Mouse (Mus musculus) hindbrain, postnatal 0 days (tissue): ENCODE measurements around the gene Ccl17. TPM values are rescaled to one million over a fixed set of nuclear protein-coding genes. Genes with fewer than 3 reads are reported as not detected.
"Not testable (repeated sequence)": the region's sequence is repeated elsewhere in the genome, so short reads cannot be mapped to it uniquely, and the experiment has no call there.

ENCODE experiments used
- ATAC-seq: fragments of 200-750 bp; cut with Nextera tagmentation; 2 replicates; pipeline ENCODE4 v1.8.0; 2017; ENCODE audit warnings: mild to moderate bottlenecking, moderate TSS enrichment, moderate library complexity
- DNase-seq: peaks from one replicate; pipeline ENCODE4 v3.0.0-alpha.2; 2015; ENCODE audit warnings: low spot score
- H3K27ac ChIP-seq: fragments of 300-500 bp; sonication (generic); 2 replicates; pipeline ENCODE4 v1.5.1; 2014; ENCODE audit warnings: mild to moderate bottlenecking
- H3K27me3 ChIP-seq: fragments of 300-500 bp; sonication (generic); 2 replicates; pipeline ENCODE4 v1.6.1; 2014; ENCODE audit warnings: low read length, mixed read lengths; ENCODE audit not compliant: insufficient read depth
- H3K36me3 ChIP-seq: fragments of 300-500 bp; sonication (generic); 2 replicates; pipeline ENCODE4 v1.6.1; 2014; ENCODE audit warnings: low read length, mixed read lengths; ENCODE audit not compliant: insufficient read depth
- H3K4me1 ChIP-seq: fragments of 300-500 bp; sonication (generic); 2 replicates; pipeline ENCODE4 v1.6.1; 2014; ENCODE audit warnings: antibody characterized with exemption, low read length, mixed read lengths; ENCODE audit not compliant: insufficient read depth
- H3K4me2 ChIP-seq: fragments of 300-500 bp; sonication (generic); 2 replicates; pipeline ENCODE4 v1.6.1; 2014; ENCODE audit warnings: low read depth, mild to moderate bottlenecking, low read length, moderate library complexity, mixed read lengths
- H3K4me3 ChIP-seq: fragments of 300-500 bp; sonication (generic); 2 replicates; pipeline ENCODE4 v1.5.1; 2014; ENCODE audit warnings: low read length
- H3K9ac ChIP-seq: fragments of 300-500 bp; sonication (generic); replicated peaks from 2 replicates; pipeline ENCODE4 v1.6.1; 2014; ENCODE audit warnings: mild to moderate bottlenecking, low read length, moderate library complexity, mixed read lengths
- H3K9me3 ChIP-seq: fragments of 300-500 bp; sonication (generic); 2 replicates; pipeline ENCODE4 v1.6.1; 2016; ENCODE audit warnings: low read length, mixed read lengths
- CTCF ChIP-seq: IDR thresholded peaks from 2 replicates; pipeline ENCODE4 v1.5.1; 2016; ENCODE audit warnings: antibody characterized with exemption, control low read depth, low read depth
- WGBS: fragments of 180-500 bp; shearing (Covaris S2); extraction: QIAGEN DNeasy Blood & Tissue Kit; methylation state at CpG from one replicate; pipeline ENCODE4 v1.1.7; 2014; 5-methylcytosine and 5-hydroxymethylcytosine counted together
- polyA plus RNA-seq: library from polyadenylated mRNA; unstranded; fragments of >200 nt; fragmentation: Nextera tagmentation; extraction: Ambion mirVana; gene quantifications from 2 replicates; pipeline ENCODE4 v1.2.1, GENCODE M21; 2015
- total RNA-seq: library from RNA; depleted of rRNA; stranded (reverse); fragments of >200 nt; gene quantifications from 2 replicates; pipeline ENCODE4 v1.2.3, GENCODE M21; 2014

Gene Ccl17
- total and polyA plus RNA-seq, 2 experiments from 2014 or later: 4.8 TPM; not detected in 1

GRCm38 (mm10) chr8:94836456-94837240, 26.4 kb downstream of the Ccl17 start:
- DNase-seq (no peak), ATAC-seq (no peak)
- H3K4me1 ChIP-seq: peaks cover 8% of the 10 kb centered on the region
- H3K9me3 ChIP-seq: no peaks in the 10 kb centered on the region
- peak overlapping the region; percentile 68 for H3K4me2 ChIP-seq
- no peak for TF ChIP-seq CTCF
- H3K27me3 ChIP-seq: no peaks in the 10 kb centered on the region
- no peak overlapping the region for H3K27ac ChIP-seq
- WGBS: 73% methylated on average over 11 of the region's 11 CpGs
- peak overlapping the region; percentile 72; the same call in 1 of the 2 replicates for H3K4me3 ChIP-seq
- H3K9ac ChIP-seq: peak overlapping the region; percentile 84; the same call in 1 of the 2 replicates
- no peaks in the 10 kb centered on the region for H3K36me3 ChIP-seq

- no peak for TF ChIP-seq CTCF
- Histone ChIP-seq H3K4me3 (peak within 1 kb of the TSS; percentile 72), H3K27me3 (no peaks in the 10 kb centered on the region), H3K4me2 (peak within 1 kb of the TSS; percentile 68), H3K9ac (peak within 1 kb of the TSS; percentile 84), H3K27ac (peak within 1 kb of the TSS; percentile 95), H3K9me3 (no peaks in the 10 kb centered on the region), H3K4me1 (peaks cover 8% of the 10 kb centered on the region), H3K36me3 (no peaks in the 10 kb centered on the region)
- WGBS: 1% methylated on average over 82 of the region's 82 CpGs
- peak; percentile 98 for DNase-seq
- peak; percentile 98 for ATAC-seq
Observed at GRCm38 (mm10) chr8:94837662-94838574, 27.7 kb downstream of the Ccl17 start, which contains the start of the genes Coq9 and Ciapin1. Gene Coq9, plus strand, starts transcription at chr8:94838321. Gene Ciapin1, minus strand, starts transcription at chr8:94838358.

- 1% methylated on average over 24 of the region's 24 CpGs for WGBS
- TF ChIP-seq CTCF: no peak
- peak; percentile 75 for DNase-seq
- Histone ChIP-seq H3K4me2 (peak overlapping the region; percentile 68), H3K4me1 (peaks cover 8% of the 10 kb centered on the region), H3K9me3 (no peaks in the 10 kb centered on the region), H3K4me3 (peak overlapping the region; percentile 72), H3K9ac (peak overlapping the region; percentile 84), H3K36me3 (no peaks in the 10 kb centered on the region), H3K27ac (peak overlapping the region; percentile 95), H3K27me3 (no peaks in the 10 kb centered on the region)
- ATAC-seq: peak; percentile 52
Observed at GRCm38 (mm10) chr8:94838600-94838999, 28.3 kb downstream of the Ccl17 start.

- no peaks in the 10 kb centered on the region for H3K27me3 ChIP-seq
- H3K36me3 ChIP-seq: peaks cover 16% of the 10 kb centered on the region
- H3K4me3 ChIP-seq: no peak overlapping the region
- TF ChIP-seq CTCF: 0 out of 2 replicates have a peak, but pooled peaks have one; percentile 19
- no peak for ATAC-seq
- H3K4me1 ChIP-seq: peaks cover 8% of the 10 kb centered on the region
- no peak overlapping the region for H3K4me2 ChIP-seq
- no peak overlapping the region for H3K9ac ChIP-seq
- H3K27ac ChIP-seq: no peak overlapping the region
- no peak for DNase-seq
- 54% methylated on average over 2 of the region's 2 CpGs for WGBS
- no peaks in the 10 kb centered on the region for H3K9me3 ChIP-seq
Observed at GRCm38 (mm10) chr8:94841183-94841582, 30.9 kb downstream of the Ccl17 start.

GRCm38 (mm10) chr8:94850049-94850448, 39.8 kb downstream of the Ccl17 start:
- H3K27ac ChIP-seq: no peak overlapping the region
- no peaks in the 10 kb centered on the region for H3K27me3 ChIP-seq
- H3K4me1 ChIP-seq: no peaks in the 10 kb centered on the region
- ATAC-seq (no peak), DNase-seq (no peak)
- WGBS: 87% methylated on average over 5 of the region's 5 CpGs
- H3K36me3 ChIP-seq: peaks cover 67% of the 10 kb centered on the region
- no peak overlapping the region for H3K4me2 ChIP-seq
- TF ChIP-seq CTCF: no peak
- H3K9me3 ChIP-seq: no peaks in the 10 kb centered on the region
- H3K4me3 ChIP-seq: no peak overlapping the region
- H3K9ac ChIP-seq: no peak overlapping the region

- not testable (repeated sequence) for H3K4me1 ChIP-seq, H3K27me3 ChIP-seq, H3K27ac ChIP-seq, H3K4me2 ChIP-seq, H3K4me3 ChIP-seq, ATAC-seq, H3K9ac ChIP-seq, DNase-seq, H3K9me3 ChIP-seq
- peaks cover 41% of the 10 kb centered on the region for H3K36me3 ChIP-seq
- WGBS: 91% methylated on average over 11 of the region's 11 CpGs
Observed at GRCm38 (mm10) chr8:94854761-94855160, 44.5 kb downstream of the Ccl17 start.
